Mouse (Mus musculus): ENCODE results near the gene Cnbd2.
A peak's percentile ranks its signal among the peaks of the same experiment; 100 is the strongest.

Cnbd2 gene

DNA sequence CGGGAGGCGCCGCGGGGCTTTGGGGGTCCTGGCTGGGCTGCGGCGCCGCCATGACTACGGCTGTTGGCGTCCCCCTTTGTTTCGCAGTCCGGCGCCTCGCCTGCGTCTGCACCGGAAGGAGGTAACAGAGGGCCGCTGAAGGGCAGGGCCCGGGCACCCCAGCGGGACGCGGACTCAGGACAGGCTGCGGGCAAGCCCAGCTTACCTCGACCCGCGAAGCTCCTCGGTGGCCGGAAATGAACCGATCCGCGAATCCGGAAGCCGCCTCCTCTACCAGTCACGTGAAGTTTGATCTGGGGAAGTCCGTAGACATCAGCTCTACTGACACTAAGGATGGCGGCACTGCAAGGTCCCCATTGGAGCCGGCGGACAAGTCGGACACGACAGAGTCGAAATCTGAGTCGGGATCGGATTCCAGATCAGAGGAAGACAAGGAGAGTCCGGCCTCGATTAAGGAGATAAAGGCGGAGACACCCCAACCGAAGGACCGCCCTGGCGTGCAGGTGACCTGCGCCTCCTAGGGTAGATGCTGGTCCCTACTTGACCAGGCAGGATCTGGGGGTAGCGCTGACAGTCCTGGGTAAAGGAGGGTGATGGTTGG, at the start of gene Cnbd2, which contains the start of gene Scand1:
TSS of gene Cnbd2 (plus strand) at position 3 of the 601 bp plus-strand sequence.
TSS of gene Scand1 (minus strand) at position 408 of the 601 bp plus-strand sequence.
- DNase-seq (ENCODE audit: extremely low read depth, low read depth) = peak; percentile 74

DNA sequence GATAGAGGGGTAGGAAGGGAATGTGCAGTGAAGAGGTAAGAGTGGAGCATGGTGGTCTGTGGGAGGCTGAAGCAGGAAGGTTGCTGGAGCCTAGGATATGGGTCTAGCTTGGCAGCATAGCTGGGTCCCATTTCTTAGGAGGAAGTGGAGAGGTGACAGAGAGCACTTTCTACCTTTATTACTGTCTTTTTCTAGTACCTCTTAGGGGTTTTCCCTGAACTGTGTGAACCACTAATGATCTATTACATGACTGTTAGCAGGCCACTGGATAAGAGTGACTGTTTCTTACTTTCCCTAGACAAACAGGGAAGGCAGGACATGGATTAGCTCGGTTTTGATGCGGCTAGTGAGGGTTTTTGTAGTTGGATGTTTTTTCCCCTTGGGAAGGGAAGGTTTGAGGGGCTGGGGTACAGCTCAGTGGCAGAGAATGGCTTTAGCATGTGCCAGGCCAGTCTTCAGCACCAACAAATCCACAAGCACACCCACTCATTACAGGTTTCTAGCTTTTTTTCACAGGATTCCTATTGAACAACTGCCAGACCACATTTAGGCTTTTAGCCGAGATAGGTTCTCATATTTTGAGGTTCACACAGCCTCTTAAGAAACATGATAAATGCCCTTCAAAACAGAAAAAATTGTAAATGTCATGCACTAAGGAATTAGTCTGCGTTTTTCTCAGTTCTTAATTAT, 48.8 kb upstream of the Cnbd2 start:
- DNase-seq (ENCODE audit: extremely low read depth, low read depth) = no peak

DNA sequence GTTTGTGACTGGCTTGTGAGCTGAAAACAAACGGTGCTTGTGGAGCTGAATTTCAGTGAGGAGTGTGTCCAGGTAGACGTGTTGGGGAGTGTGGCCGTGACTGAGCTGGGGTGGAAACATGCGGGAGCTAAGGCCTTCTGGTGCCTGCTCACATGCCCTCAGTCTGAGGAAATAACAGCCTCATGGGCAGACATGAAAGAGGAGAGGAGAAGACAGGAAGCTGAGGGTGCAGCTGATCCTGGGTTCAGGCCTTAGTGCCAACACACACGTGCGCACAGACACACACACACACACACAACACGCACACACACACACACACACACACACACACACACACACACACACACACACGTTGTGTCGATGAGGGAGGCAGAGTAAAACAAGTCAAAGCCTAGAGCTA, 44.5 kb upstream of the Cnbd2 start:
- DNase-seq (ENCODE audit: extremely low read depth, low read depth) = no peak

DNA sequence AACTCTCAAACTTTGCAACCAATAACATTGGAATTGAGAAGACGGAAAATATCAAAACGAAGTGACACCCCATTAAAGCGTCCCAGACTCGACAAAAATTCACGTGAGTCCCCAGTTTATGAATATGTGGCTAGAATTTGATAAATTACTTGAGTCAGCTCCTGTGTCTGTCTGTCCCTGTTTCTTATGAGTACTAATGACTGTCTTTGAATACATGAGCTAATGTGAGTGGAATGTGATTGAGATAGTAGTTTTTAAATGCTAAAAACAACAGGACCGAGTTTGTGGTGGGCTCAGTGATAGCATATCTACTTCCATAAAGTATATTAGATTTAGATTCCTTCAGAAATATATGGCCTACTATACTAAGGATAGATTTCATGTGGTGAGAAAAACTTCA, 39.5 kb upstream of the Cnbd2 start:
- no peak for DNase-seq (ENCODE audit: extremely low read depth, low read depth)

DNA sequence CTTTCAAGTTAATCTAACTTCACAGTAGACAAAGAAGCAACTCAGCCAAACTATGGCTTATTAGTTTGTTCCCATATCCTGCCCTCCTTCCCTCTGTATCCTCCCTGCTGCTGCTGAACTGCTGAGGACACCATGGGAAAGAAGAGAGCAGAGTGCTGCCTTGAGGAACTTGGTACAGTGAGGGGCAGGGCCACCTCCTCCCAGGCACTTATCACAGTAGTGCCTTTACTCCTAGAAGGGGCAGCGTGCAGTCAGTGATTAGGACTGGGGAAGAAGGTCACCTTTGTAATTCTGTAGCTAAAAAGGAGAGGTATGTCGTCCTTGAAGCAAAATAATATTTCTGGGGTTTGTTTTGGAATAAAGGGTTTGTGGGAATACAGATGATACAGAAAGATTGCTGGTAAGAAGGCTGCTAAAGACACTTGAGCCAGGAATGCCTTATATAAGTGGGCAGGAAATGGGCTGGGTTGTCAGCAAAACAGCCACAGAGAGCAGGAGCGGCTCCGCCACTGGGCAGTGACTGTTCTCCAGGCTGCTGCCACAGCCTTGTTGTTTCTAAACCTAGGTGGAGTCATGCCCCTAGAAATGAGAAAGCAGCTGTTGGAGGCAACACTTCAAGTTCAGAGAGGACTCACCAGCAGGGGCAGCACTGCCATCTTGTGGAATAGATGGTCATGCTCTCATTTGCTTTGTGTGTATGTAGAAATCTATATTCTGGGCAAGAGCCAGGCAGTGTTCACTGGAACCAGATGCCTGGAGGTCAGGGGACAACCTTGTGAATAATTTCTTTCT, 33.7 kb upstream of the Cnbd2 start:
- peak; percentile 39 for DNase-seq (ENCODE audit: extremely low read depth, low read depth)

DNA sequence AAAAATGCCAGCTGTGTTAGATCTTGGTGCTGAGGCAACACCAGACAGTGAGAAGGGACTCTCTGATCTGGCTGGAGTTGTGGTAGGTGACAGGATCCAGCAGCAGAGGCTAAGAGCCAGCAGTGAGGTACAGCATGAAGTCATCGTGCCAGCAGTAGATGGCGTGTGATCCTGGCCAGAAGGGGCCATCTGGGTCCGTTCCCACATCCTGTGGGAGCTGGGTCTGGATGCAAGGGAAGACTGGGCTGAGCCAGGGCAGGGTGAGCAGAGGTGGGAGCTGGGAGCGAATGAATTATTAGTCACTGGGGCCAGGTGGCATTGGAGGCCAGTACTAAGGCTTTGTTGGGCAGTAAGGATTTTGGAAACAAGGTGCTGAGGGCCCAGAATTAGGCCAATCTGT, 30.9 kb upstream of the Cnbd2 start:
- DNase-seq (ENCODE audit: extremely low read depth, low read depth) = no peak

DNA sequence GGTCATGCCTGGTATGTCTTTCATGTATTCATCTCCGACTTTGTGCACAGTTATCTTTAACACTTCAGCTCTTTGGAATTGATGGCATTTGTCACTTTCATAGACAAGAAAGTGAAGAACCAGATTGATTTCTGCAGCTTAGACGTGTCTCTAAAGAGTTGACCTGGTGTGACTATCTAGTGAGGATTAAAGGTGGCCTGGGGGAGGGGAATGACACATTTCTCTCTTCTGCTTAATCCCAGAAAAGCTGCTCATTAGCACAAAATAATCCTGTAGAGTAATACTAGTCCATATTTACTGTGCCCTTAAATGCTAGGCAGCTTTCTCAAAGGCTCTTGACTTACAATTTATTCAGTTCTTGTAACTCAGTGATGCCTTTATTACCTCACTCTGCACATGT, 26.9 kb upstream of the Cnbd2 start:
- no peak for DNase-seq (ENCODE audit: extremely low read depth, low read depth)

DNA sequence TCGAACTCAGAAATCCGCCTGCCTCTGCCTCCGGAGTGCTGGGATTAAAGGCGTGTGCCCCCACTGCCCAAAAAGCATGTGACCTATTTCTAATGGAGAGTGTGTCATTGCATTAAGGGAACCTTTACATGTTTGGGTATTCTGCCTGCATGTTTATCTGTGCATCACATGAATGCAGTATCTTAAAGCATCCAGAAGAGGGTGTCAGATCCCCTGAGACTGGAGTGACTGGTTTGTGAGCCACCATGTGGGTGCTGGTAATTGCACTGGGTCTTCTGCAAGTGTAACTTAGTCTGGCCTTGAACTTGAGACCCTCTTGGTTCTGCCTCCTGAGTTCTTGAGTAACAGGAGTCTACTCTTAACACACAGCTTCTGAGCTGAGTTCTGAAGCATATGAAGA, 25.4 kb upstream of the Cnbd2 start:
- DNase-seq (ENCODE audit: extremely low read depth, low read depth) = no peak

DNA sequence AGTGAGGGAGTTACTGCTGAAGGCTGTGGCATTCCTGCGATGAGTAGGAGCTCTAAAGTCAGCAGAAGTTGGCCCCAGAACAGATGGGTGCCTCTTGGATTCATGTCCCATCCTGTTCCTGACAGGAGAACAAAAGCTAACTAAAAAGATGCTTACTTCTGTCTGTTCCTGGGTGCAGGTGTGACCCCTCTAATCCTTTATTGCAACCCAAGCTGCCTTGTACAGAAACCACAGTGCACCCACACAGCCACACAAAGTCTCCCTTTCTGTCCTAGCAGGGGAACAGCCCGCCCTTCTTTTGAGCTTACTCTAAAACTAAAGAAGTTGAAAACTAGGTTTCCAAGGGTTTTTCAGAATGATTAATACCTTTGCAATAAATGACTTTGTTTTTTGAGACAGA, 23.9 kb upstream of the Cnbd2 start:
- no peak for DNase-seq (ENCODE audit: extremely low read depth, low read depth)

DNA sequence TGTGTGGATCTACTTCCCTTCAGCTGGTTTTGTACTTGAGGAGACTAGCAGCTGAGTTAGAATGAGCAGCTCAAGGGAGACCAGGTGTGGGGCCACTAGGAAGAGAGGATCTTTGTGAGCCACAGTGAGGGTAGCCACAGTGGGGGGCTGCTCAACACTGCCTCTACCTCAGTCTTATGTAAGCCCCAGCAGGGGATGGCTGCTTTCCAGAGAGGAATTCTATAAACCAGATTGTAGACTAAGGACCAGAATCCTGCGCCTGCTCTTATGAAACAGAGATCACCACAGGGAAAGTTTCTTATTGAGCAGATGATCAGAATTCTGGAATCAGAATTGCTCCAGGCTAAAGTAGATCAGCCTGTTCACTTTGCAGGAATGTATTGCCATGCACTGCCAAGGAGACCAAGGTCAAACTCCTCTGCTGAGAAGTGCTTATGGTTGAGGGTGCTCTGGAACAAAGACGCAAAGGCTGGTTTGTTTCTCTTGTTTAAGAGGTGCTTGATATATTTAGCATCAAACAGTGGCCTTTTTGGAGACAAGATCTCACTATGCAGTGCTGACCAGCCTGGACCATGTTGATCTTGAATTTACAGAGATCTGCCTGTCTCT, 22.4 kb upstream of the Cnbd2 start:
- DNase-seq (ENCODE audit: extremely low read depth, low read depth) = no peak

DNA sequence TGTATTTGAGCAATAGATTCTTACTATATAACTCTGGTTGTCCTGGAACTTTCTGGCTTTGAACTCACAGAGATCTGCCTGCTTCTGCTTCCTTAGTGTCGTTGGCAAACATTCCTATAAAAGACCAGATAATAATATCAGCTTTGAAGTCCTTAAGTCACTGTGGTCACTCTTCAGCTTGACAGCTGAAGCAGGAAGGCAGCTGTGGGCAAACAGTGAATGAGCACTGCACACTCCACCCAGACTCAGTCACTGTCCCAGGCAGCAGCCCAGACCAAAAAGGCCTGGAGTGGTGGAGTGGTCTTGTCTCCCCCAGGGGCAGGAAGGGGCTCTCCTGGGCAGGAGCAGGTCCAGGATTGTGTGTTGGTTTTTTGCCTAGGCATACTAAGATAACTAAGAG, 20.1 kb upstream of the Cnbd2 start:
- no peak for DNase-seq (ENCODE audit: extremely low read depth, low read depth)

DNA sequence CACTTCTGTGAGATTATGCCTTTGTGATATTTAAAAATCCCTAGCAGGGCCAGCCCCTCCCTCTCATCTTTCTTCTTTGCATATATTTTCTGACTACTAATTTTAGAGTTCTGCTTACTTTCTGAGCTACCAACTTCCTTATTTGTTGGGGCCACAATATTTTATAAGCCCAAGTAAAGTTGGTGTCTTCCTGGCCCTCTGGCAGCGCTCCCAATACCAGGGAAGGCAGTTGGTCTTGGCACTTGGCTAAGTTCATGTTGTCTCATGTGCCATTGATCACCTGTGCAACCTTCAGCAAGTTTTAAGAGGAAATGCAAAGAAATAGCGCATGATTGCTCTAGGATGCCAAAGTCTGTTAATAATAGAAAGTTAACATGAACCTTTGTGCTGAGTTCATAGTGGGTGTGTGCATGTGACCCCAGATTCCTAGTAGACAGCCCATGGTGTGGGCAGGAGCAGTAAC, 16.5 kb upstream of the Cnbd2 start:
- no peak for DNase-seq (ENCODE audit: extremely low read depth, low read depth)

DNA sequence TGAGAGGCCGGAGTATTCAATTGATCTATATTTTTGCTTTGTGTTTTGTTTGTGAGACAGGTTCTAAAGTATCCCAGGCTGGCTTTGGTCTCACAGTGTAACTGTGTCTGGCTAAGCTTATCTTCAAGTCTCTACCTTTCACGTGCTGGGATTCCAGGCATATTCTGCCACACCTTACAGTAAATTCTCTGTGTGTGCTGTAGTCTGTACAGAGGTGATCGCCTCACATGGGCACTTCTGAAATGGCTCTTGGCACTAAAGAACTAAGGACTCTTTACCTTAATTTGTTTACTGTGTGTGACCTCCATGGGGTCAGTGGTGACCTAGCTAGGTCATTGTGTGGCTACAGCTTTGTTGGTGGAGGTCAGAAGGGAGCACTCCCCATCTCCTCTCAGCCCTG, 15.9 kb upstream of the Cnbd2 start:
- no peak for DNase-seq (ENCODE audit: extremely low read depth, low read depth)

DNA sequence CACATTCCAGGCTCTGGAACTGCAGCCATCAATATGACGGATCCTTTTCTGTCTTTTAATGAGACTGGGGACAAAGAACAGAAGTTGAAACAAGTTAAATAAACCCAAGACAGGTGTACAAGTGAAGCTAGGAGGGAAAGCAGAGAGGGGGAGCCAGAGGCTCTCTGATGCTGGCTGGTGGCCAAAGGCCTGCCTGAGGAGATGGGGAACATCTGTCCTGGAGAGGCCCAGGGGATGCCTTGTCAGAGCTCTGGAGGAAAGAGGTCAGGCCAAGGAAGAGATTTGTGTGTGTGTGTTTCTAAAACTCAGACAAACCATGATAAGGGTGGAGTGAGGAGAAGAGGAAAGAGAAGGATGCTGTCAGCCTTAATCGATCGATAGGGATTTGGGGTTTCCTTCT, 14.4 kb upstream of the Cnbd2 start:
- no peak for DNase-seq (ENCODE audit: extremely low read depth, low read depth)

DNA sequence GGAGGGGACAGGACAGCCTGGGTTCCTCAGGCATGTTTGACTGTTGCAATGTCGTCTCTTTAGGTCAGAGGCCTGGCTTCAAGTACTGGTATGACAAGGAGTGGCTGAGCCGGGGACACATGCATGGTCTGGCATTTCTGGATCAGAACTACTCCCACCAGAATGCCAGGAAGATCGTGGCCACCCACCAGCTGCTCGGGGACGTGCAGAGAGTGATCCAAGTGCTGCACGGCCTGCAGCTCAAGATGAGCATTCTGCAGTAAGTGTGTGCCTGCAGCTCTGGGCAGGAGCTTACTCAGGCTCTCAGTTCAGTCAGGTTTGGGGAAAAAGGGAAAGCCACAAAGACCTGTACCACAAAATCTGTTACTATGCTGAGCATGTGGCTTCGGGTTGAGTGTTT, 13.6 kb upstream of the Cnbd2 start:
- no peak for DNase-seq (ENCODE audit: extremely low read depth, low read depth)

DNA sequence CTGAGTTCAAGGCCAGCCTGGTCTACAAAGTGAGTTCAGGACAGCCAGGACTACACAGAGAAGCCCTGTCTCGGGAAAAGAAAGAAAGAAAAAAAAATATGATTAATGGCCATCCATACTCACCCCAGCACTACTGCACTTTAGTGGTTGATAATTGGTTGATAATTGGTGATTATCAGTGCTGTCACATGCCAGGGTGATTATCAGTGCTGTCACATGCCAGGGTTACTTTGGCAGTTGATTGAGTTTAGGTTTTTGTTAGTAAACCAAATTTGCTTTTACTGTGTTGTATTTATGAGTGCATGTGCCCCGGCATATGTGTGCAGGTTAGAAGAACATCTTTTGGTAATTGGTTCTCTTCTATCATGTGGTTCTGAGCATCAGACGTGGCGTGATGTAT, 10.0 kb upstream of the Cnbd2 start:
- DNase-seq (ENCODE audit: extremely low read depth, low read depth) = no peak

DNA sequence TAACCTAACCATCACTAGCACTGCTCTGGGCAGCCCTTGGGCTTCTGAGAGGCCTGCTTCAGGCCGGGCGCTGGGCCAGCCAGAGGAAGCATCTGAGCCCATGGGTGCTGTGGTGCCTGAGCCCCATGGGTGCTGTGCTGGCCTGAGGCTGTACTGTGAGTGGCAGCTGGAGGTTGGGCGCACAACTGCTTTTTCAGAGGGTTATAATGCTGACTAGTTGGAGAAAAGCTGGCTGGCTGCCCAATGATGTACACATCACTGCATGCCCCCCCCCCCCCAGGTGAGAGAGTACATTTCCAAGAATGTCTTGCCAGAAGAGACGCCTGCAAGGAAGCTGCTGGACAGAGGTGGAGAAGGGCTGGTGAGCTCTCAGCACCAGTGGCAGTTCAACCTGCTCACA, 7.7 kb upstream of the Cnbd2 start:
- no peak for DNase-seq (ENCODE audit: extremely low read depth, low read depth)

DNA sequence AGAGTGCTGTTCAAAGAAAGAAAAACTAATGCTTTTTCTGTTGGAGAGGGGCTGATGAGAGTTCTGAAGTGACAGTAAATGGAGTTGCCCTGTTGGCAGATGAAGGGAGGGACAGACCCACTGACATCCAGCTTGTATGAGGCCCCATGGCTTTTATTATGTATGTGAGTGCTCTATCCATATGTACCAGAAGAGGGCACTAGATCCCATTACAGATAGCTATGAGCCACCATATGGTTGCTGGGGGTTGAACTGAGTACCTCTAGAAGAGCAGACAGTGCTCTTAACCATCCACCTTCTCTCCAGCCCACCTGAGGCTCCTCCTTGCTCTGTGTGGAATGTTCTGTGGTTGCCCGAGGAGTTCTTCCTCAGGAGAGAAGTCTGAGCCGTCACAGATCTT, 6.3 kb upstream of the Cnbd2 start:
- peak; percentile 44 for DNase-seq (ENCODE audit: extremely low read depth, low read depth)

DNA sequence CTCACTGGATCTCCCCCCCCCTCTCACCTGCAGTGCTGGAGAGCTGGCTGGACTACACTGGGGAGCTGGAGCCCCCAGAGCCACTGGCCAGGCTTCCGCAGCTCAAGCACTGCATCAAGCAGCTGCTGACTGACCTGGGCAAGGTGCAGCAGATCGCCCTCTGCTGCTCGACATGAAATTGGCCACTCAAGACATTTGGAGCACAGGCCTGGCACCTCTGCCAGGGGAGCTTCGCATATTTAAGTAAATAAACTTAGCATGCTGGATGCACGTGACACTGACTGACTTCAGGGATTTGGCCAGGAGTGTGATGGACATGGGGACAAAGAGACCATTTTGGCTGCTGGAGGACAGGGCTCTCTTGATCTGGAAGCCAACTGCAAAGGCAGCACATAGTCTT, 4.8 kb upstream of the Cnbd2 start:
- DNase-seq (ENCODE audit: extremely low read depth, low read depth) = no peak

DNA sequence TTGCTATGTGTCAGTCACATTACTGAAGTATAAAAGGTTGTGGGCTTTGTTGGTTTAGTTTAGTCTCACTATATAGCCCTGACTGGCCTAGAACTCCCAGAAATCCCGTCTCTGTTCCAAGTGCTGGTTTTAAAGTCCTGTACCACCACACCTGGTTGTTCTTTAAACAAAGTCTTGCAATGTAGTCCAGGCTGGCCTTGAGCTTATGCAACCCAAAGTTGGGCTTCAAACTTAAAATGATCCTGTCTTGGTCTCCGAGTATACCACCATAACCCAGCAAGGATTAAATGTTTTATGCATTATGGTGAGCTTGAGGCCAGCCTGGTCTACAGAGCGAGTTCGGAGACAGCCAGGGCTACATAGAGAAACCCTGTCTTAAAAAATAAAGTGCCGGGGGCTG, 2.2 kb upstream of the Cnbd2 start:
- no peak for DNase-seq (ENCODE audit: extremely low read depth, low read depth)

DNA sequence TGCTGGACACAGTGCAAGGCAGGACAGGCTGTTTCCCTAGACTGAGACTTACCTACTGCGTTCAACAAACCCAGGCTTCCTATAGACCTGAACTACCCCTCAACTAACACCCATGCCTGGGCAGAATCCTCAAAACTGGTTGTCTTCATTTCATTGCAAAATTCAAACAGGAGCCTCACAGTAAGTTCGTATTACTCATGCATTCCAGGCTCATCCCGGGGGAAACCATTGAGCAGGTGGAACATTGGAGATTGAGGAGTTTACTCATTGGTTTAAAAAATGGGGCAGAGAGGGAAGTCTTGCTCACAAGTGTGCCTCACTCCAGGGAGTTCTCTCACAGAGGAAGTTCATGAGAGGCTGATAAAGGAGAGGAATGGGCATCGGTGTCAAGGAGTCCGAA, 1.6 kb upstream of the Cnbd2 start:
- DNase-seq (ENCODE audit: extremely low read depth, low read depth) = no peak

DNA sequence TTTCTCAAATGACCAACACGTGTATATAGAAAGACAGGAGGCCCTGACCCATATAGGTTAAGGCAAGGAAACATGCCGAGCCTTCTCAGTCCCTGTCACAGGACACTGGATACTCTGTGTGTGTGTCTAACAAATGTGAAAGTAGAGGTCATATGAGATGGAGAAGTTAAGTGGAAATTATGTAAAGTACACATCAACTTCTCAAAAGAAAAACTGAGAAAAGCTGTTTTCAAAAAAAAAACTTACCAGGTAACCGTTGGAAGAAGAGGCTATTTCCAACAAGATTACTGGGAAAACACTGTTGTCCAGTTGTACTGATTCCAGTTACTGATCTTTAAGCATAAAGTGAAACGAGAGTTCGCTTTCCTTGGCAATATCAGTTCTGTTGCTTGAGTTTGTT, 1.2 kb upstream of the Cnbd2 start:
- DNase-seq (ENCODE audit: extremely low read depth, low read depth) = no peak

Measured in MEL-GATA-1-ER (cell line).